Mouse (Mus musculus): ENCODE results near the gene Cdca4. TPM values are rescaled to one million over a fixed set of nuclear protein-coding genes. Genes with fewer than 3 reads are reported as not detected.

Cdca4 gene
- polyA plus RNA-seq (2017; shearing (Covaris generic)), result 44.3 TPM

DNA sequence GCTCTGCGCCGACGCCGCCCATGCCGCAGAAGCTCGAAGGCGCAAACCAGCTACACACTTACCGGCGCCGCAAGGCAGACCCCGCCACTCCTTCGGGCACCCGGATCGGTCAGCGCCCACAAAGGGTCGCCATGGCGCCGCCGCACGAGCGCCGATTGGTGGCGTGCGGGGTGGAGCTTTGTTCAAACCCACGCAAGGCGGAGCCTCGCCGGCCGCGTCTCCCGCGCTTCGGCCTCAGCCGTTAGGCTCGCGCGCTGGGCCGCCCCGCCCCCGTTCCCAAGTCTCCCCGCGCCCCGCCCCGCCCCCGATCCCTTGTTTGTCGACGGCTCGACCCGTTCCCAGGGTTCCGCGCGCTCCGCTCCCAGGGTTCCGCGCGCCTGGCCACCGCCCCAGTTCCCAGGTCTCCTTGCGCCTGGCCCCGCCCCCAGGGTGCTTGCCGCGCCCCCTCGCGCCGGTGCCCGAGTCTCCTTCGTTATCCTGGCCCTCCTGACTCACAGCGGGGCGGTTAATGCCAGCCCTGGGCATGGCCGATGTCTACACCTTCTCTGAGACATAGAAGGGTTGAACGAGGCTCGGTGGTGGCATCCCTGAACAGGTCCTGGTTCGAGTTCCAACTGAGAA is at the start of gene Cdca4:
Gene Cdca4 (minus strand): TSS at position 180 of the 621 bp plus-strand sequence.

DNA sequence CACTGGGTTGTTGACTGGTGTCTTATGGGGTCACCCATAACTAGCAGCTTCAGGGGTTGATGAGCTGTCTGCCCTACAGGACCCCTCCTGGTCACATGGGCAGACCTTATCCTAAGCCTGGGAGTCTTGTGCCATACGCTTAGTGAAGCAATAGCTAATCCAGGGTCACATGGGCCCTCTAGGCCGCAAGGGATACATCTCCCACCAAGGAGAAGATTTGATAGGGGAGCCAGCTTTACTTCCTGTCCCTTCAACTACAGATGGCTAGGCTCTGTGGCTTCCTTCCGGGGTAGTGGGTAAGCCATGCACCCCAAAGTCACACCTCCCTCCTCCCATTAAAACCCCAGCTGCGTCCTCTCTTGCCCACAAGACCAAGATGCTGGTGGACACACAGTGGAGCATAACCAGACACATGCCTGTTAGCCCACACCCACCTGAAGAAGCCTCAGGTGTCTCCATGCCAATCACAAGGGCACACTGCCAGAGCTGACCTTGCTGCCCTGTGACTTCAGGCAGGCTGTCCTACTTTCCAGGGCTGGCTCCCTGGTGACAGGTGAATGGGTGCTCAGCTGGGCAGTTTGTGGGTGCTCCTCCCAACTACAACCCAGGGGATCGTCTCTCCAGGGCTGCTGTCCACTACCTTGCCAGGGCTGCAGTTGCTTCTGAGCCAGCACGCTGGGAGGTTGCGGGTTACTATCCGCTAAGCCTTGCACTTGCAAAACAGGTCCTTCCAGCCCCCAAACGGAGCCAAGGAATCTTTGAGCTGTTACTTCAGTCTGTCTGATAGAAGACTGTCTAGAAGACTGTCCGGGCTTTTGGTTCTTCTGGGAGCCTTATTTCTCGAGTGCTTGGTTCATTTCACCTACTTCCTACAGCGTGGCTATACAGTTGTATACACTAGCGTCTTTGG is 39.2 kb upstream of the Cdca4 start, which contains the start of gene Gpr132:
Gene Gpr132 (minus strand): TSS at position 51 of the 910 bp plus-strand sequence.

DNA sequence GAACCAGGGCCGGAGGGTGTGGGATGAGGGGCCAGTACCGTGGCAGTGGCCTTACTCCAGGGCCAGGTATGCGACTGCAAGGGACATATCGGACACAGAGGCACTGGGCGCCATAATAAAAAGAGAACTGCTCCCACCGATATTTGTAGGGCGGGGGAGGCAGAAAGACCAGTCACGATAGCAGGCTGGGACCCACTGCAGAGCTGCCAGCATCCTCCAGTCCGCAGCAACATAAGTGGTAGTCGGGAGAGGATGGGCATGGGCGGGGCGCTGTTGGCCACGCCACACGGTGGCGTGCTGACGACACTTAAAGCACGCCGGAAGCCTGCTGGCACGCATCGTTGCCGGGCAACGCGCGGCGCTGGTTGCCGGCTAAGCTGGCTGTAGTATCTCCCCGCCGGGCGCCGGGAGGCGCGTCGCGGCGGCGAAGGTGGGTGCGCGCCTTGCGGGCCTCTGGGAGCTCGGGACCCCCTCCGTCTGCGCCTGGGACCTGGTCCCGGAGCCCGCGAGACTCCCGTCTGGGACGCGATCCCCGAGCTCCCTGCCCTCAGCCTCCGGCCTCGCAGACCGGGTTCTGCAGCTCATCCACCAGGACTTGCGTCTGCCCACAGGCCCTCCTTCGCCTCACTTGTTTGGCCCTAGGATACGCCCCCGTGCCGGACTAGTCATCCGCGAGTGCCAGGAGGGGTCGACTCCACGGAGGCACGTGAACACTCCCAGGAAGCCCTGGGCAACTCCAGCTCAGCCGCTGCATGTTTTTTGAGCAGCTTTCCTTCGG is 20.4 kb downstream of the Cdca4 start, which contains the start of gene Clba1:
Gene Clba1 (plus strand): TSS at position 351 of the 778 bp plus-strand sequence.

DNA sequence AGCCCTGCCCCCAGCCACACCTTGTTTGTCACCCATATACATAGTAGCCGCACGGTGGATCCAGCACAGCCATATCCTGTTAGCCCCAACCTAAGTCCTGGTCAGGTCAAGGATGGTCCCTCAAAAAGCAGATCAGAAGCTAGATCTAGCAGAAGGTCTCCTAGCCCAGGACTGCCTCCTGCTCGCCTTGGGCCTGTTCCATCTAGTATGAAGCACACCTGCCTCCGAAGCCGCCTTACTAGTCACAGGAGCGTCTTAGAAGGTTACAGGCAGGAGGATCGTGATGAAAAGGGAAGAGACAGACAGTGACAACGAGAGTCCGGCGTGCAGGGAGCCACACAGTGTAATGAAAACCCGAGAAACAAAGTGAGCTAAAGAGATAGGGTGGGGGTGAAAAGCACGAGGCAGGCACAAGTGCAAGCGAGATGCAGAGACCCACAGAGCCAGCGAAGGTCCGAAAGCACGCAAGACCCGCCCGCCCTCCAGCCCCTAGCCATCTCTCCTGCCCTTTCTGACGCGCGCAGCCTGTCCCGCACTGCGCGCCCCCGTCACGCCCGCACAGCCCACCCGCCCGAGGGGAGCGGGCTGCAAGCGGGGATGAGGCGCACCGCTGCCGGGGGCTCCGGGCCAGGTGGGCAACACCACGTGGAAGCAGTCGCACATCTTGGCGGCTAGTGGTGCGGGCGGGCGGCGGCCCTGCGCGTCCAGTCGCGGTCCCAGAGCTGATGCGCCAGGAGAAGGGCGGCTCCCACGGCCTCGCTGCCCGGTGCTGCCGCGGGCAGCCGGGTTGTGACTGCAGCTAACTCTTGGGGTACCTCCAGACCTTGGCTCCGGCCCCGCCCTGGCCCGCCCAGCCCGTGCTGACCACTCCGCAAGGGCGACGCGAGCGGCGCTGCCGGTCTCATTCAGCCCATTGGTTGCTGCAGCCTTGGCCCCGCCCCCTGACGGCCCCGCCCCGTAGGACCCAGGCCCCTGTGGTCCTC is 27.1 kb downstream of the Cdca4 start, which contains the start of gene Ahnak2:
Gene Ahnak2 (minus strand): TSS at position 794 of the 983 bp plus-strand sequence.

Other genes starting within 250 kb of the Cdca4 start
- 9.2 TPM for gene Inf2, start 240.6 kb downstream of the Cdca4 start, polyA plus RNA-seq (2017; shearing (Covaris generic))
- 0.32 TPM for gene Adssl1, start 209.4 kb downstream of the Cdca4 start, polyA plus RNA-seq (2017; shearing (Covaris generic))
- gene Siva1, start 184.7 kb downstream of the Cdca4 start, polyA plus RNA-seq (2017; shearing (Covaris generic)), result 26.9 TPM
- gene Akt1, start 154.5 kb downstream of the Cdca4 start, polyA plus RNA-seq (2017; shearing (Covaris generic)), result 102 TPM
- 3.8 TPM for gene Zbtb42, start 150.6 kb downstream of the Cdca4 start, polyA plus RNA-seq (2017; shearing (Covaris generic))
- gene Cep170b, start 109.0 kb downstream of the Cdca4 start, polyA plus RNA-seq (2017; shearing (Covaris generic)), result 9.9 TPM
- gene Pld4, start 68.8 kb downstream of the Cdca4 start, polyA plus RNA-seq (2017; shearing (Covaris generic)), result not detected
- not detected for gene Ahnak2, start 26.8 kb downstream of the Cdca4 start, polyA plus RNA-seq (2017; shearing (Covaris generic))
- not detected for gene Clba1, start 20.5 kb downstream of the Cdca4 start, polyA plus RNA-seq (2017; shearing (Covaris generic))
- 266 TPM for gene Gpr132, start 38.8 kb upstream of the Cdca4 start, polyA plus RNA-seq (2017; shearing (Covaris generic))
- gene Jag2, start 100.4 kb upstream of the Cdca4 start, polyA plus RNA-seq (2017; shearing (Covaris generic)), result 2.6 TPM
- gene Nudt14, start 112.7 kb upstream of the Cdca4 start, polyA plus RNA-seq (2017; shearing (Covaris generic)), result 43.2 TPM
- gene Btbd6, start 147.1 kb upstream of the Cdca4 start, polyA plus RNA-seq (2017; shearing (Covaris generic)), result 85.5 TPM
- 274 TPM for gene Brf1, start 171.3 kb upstream of the Cdca4 start, polyA plus RNA-seq (2017; shearing (Covaris generic))
- 44.0 TPM for gene Pacs2, start 185.1 kb upstream of the Cdca4 start, polyA plus RNA-seq (2017; shearing (Covaris generic))
- not detected for gene Tex22, start 245.1 kb upstream of the Cdca4 start, polyA plus RNA-seq (2017; shearing (Covaris generic))

Data from naive thymus-derived CD4-positive, alpha-beta T cell, adult 5 months (primary cell).